ENCODE assay signal across 8 mouse cellular contexts in the genomic region with DNA sequence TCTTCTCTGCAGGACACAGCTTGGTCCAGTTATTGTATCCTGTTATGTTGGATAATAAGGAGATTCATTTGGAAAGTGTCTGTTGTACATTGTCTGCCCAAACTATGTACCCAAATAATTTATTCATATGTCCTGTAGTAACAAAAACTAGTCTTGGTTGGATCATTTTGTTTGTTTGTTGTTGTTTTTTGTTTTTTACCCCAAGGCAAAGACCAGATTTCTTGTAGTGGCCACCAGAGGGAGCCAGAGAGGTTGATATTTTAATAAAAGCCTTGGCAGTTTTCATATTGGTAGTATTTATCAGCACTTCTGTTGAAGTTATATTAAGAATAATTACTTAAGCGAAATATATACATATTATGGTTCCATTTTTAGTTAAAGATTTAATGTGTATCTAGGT. TPM values are rescaled to one million over a fixed set of nuclear protein-coding genes. Genes with fewer than 3 reads are reported as not detected.
DNase-seq lines count a peak whose midpoint lies in the region; TF ChIP-seq lines count a peak whose summit lies in the region.

No protein-coding gene starts in this region.

- intact Hi-C loops in left cerebral cortex, adult 2 months (cut with DNase I) = loop anchor here (1.0 kb wide), 1 partner anchor 39 kb away; no protein-coding TSS in a partner anchor
- intact Hi-C loops in left cerebral cortex, postnatal 10 days (cut with DNase I) = no loop called here

- peak; percentile 62 for DNase-seq in embryo, embryonic 11 days
- no peak for DNase-seq in embryo, embryonic 9.5 days (ENCODE audit: extremely low spot score)
- DNase-seq in left cerebral cortex, adult 2 months (ENCODE audit: extremely low spot score in 1 of 2, low spot score in 2 of 2) = no peak
- DNase-seq in left cerebral cortex, postnatal 10 days (ENCODE audit: extremely low spot score in 1 of 2, low spot score in 2 of 2) = no peak
- DNase-seq in CD4-positive helper T cell, adult 2 months (ENCODE audit: low read depth, low spot score) = peak; percentile 24
- DNase-seq in cerebellum, postnatal 25 days = peak; percentile 12 to 59
- DNase-seq in Muller cell, postnatal 12 days (ENCODE audit: inconsistent ontology term) = no peak
- no peak for DNase-seq in left cerebral cortex, adult 11 months (ENCODE audit: low spot score)

- no peak overlapping the region for H3K4me3 ChIP-seq in left cerebral cortex, adult 2 months

- peak; percentile 84 for TF ChIP-seq CTCF in left cerebral cortex, adult 2 months (IDR thresholded peaks at IDR 0.05)

- H3K27ac ChIP-seq in left cerebral cortex, adult 2 months = no peak overlapping the region

RNA-seq across cellular contexts. Expression of gene Uaca, which starts 25.0 kb away (rescaled TPM):
- 1 to 10 TPM; 8.6 to 8.9 TPM for total RNA-seq in left cerebral cortex, adult 2 months (2021)
- 10 to 100 TPM in 1 of 2 experiments, 1 to 10 TPM in 1; 10.0 to 12.3 TPM for total RNA-seq in left cerebral cortex, postnatal 10 days (2021)

Comparison
In these comparisons a context has a peak if more than half of its experiments do, and no peak if none do; other contexts are left out.
1. DNase-seq: peak in embryo, embryonic 11 days (single experiment), CD4-positive helper T cell, adult 2 months (single experiment) and cerebellum, postnatal 25 days (2 of 2); none in embryo, embryonic 9.5 days (single experiment), left cerebral cortex, adult 2 months (0 of 2), left cerebral cortex, postnatal 10 days (0 of 2), Muller cell, postnatal 12 days (single experiment) and left cerebral cortex, adult 11 months (single experiment).